Mouse (Mus musculus) olfactory bulb, adult 2 months (tissue): ENCODE measurements around the gene Gm44790.

Experiments used
- CTCF ChIP-seq: fragments of 200-500 bp; IDR thresholded peaks from 2 replicates; pipeline ENCODE4 v1.5.1; 2012; ENCODE audit warnings: low read depth, mild to moderate bottlenecking, low read length, moderate library complexity; ENCODE audit not compliant: insufficient read depth
- POLR2A ChIP-seq: fragments of 200-500 bp; IDR thresholded peaks from 2 replicates; pipeline ENCODE4 v1.6.1; 2012; ENCODE audit warnings: mild to moderate bottlenecking, low read depth, low read length, moderate library complexity; ENCODE audit not compliant: insufficient read depth

- TF ChIP-seq POLR2A (no peak), CTCF (no peak)
Measured at GRCm38 (mm10) chr6:86419239-86419638, 7.2 kb upstream of the Gm44790 start.
